Mouse (Mus musculus) MEL (cell line): ENCODE measurements at regions not wholly inside any gene's neighbourhood (a gene's known extent, or its start where the extent isn't known, plus 50 kb on each side); places are given as distances from the start of the nearest gene placed in this dataset.

Source experiments
- BHLHE40 ChIP-seq: IDR thresholded peaks from 2 replicates; pipeline ENCODE4 v1.6.1; 2012; ENCODE audit warnings: low read depth, mild to moderate bottlenecking, inconsistent platforms, low read length, improper control_type of control experiment, borderline replicate concordance
- CTCF ChIP-seq, 3 experiments: IDR thresholded peaks in 2 of 3; conservative IDR thresholded peaks in 1 of 3; 2 replicates each; pipeline ENCODE4 v1.5.1; 2011 to 2012; ENCODE audit warnings: low read length in 3 of 3, low read depth in 2 of 3, mild to moderate bottlenecking in 2 of 3, improper control_type of control experiment in 1 of 3, inconsistent platforms in 1 of 3, mixed read lengths in 1 of 3, moderate library complexity in 1 of 3; ENCODE audit not compliant: control insufficient read depth in 1 of 3, insufficient read depth in 1 of 3, poor library complexity in 1 of 3, severe bottlenecking in 1 of 3
- ELF1 ChIP-seq: IDR thresholded peaks from 2 replicates; pipeline ENCODE4 v1.6.1; 2014; ENCODE audit warnings: low read depth, mild to moderate bottlenecking, inconsistent platforms, low read length, improper control_type of control experiment, moderate library complexity
- ETS1 ChIP-seq: IDR thresholded peaks from 2 replicates; pipeline ENCODE4 v1.6.1; 2012; ENCODE audit warnings: low read depth, mild to moderate bottlenecking, inconsistent platforms, low read length, improper control_type of control experiment, moderate library complexity
- GATA1 ChIP-seq: IDR thresholded peaks from 2 replicates; pipeline ENCODE4 v1.6.1; 2011; ENCODE audit warnings: low read depth, low read length, improper control_type of control experiment
- MYC ChIP-seq: IDR thresholded peaks from 2 replicates; pipeline ENCODE4 v1.6.1; 2011; ENCODE audit warnings: low read depth, mild to moderate bottlenecking, low read length, improper control_type of control experiment, moderate library complexity
- UBTF ChIP-seq: IDR thresholded peaks from 2 replicates; pipeline ENCODE4 v1.6.1; 2012; ENCODE audit warnings: low read depth, mild to moderate bottlenecking, inconsistent platforms, low read length, improper control_type of control experiment, moderate library complexity, borderline replicate concordance; ENCODE audit not compliant: insufficient read depth
- USF2 ChIP-seq, 2 experiments: IDR thresholded peaks; 2 replicates each; pipeline ENCODE4 v1.6.1; 2011 to 2012; ENCODE audit warnings: improper control_type of control experiment in 2 of 2, low read length in 2 of 2, borderline replicate concordance in 1 of 2, inconsistent platforms in 1 of 2, low read depth in 1 of 2, mild to moderate bottlenecking in 1 of 2; ENCODE audit not compliant: insufficient read depth in 1 of 2
- ZMIZ1 ChIP-seq: IDR thresholded peaks from 2 replicates; pipeline ENCODE4 v1.6.1; 2012; ENCODE audit warnings: low read depth, mild to moderate bottlenecking, inconsistent platforms, low read length, improper control_type of control experiment, moderate library complexity

- TF ChIP-seq CTCF (IDR thresholded peaks at IDR 0.05 in 2 of 3, conservative IDR thresholded peaks at IDR 0.05 in 1 of 3; ENCODE audit: control insufficient read depth in 1 of 3, insufficient read depth in 1 of 3, low read depth in 2 of 3, low read length in 3 of 3, poor library complexity in 1 of 3, severe bottlenecking in 1 of 3) (no peak), USF2 (IDR thresholded peaks at IDR 0.05; ENCODE audit: borderline replicate concordance in 1 of 2, insufficient read depth in 1 of 2, low read depth in 1 of 2, low read length in 2 of 2) (no peak), ELF1 (no peak), BHLHE40 (no peak), MYC (no peak), ZMIZ1 (no peak), GATA1 (no peak), UBTF (no peak), ETS1 (no peak)
These were observed 247.7 kb upstream of the Adgrl2 start for GRCm38 (mm10) chr3:149238076-149238475.
